Mouse (Mus musculus): ENCODE data around the gene Nostrin. TPM values are rescaled to one million over a fixed set of nuclear protein-coding genes. Genes with fewer than 3 reads are reported as not detected.

Gene Nostrin
- total and polyA plus RNA-seq, 3 experiments = 0.24 to 2.5 (median 0.29) TPM

DNA sequence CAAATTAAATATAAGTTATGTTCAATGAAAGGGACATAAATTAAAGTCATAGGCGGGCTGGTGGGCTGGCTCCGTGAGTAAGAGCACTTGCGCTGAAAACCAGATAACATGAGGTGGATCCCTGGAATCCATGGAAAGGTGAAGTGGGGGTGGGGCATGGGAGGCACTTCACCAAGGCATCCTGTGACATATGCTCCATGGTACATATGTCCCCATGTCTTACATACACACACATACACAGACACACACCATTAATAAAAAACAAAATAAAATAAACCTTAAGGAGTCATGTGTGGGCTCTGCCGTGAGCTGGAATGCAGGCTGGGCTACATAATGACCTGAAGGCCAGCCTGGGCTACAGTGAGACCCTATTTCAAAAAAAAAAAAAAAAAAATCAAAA, 44.1 kb downstream of the Nostrin start:
- DNase-seq (ENCODE audit: extremely low read depth) = no peak
- Histone ChIP-seq H3K36me3 (replicated peaks in 1 of 2; ENCODE audit: control insufficient read depth in 1 of 2, insufficient read depth in 1 of 2, low read length in 1 of 2) (peaks cover 0 to 4% of the 10 kb centered on the region in 2 experiments), H3K9ac (ENCODE audit: insufficient read depth, low read depth) (no peak overlapping the region), H3K4me3 (replicated peaks in 1 of 3; ENCODE audit: low read depth in 2 of 3, low read length in 2 of 3, poor library complexity in 1 of 3) (no peak overlapping the region), H3K27me3 (replicated peaks) (no peaks in the 10 kb centered on the region), H3K9me3 (replicated peaks; ENCODE audit: low read length) (no peaks in the 10 kb centered on the region), H3K27ac (ENCODE audit: insufficient read depth, low read depth) (no peak overlapping the region), H3K4me2 (ENCODE audit: insufficient read depth, low read depth, poor library complexity, severe bottlenecking) (no peak overlapping the region), H3K4me1 (ENCODE audit: control insufficient read depth in 1 of 2, insufficient read depth in 2 of 2) (peaks cover 2 to 8% of the 10 kb centered on the region in 2 experiments; a peak in 3 of 4 replicates), H3K79me2 (replicated peaks; ENCODE audit: control insufficient read depth, extremely low read depth, insufficient read depth, poor library complexity, severe bottlenecking) (no peaks in the 10 kb centered on the region)
- in situ Hi-C loops (cut with MboI; ENCODE audit: low pct_ligation_motif_present, low pct_unique_long_range_greater_than_20kb, low sequenced_read_pairs) = no loop called here
- no peak for TF ChIP-seq CHD1 (IDR thresholded peaks at IDR 0.05; ENCODE audit: low read depth, low read length)
- no peak for TF ChIP-seq EP300 (IDR thresholded peaks at IDR 0.05; ENCODE audit: low read length)
- TF ChIP-seq POLR2AphosphoS2 (IDR thresholded peaks at IDR 0.05; ENCODE audit: low read depth, low read length) = no peak
- TF ChIP-seq IRF4 (IDR thresholded peaks at IDR 0.05; ENCODE audit: low read depth, low read length) = no peak
- no peak for TF ChIP-seq MXI1 (IDR thresholded peaks at IDR 0.05; ENCODE audit: low read depth, low read length)
- TF ChIP-seq PAX5 (IDR thresholded peaks at IDR 0.05; ENCODE audit: low read length) = no peak
- no peak for TF ChIP-seq RAD21 (IDR thresholded peaks at IDR 0.05; ENCODE audit: low read depth, low read length)
- TF ChIP-seq RCOR1 (conservative IDR thresholded peaks at IDR 0.05; ENCODE audit: low read depth, low read length) = no peak
- TF ChIP-seq NRF1 (IDR thresholded peaks at IDR 0.05; ENCODE audit: low read depth, low read length) = no peak
- no peak for TF ChIP-seq ZNF384 (IDR thresholded peaks at IDR 0.05; ENCODE audit: low read depth, low read length)
- TF ChIP-seq ELF1 (IDR thresholded peaks at IDR 0.05; ENCODE audit: low read depth, low read length) = no peak
- no peak for TF ChIP-seq JUN (IDR thresholded peaks at IDR 0.05; ENCODE audit: insufficient read depth, low read depth, low read length)
- TF ChIP-seq UBTF (IDR thresholded peaks at IDR 0.05; ENCODE audit: low read depth, low read length) = no peak
- TF ChIP-seq CHD2 (IDR thresholded peaks at IDR 0.05; ENCODE audit: low read length) = no peak
- no peak for TF ChIP-seq ZC3H11A (IDR thresholded peaks at IDR 0.05; ENCODE audit: low read depth, low read length)
- no peak for TF ChIP-seq TCF12 (IDR thresholded peaks at IDR 0.05; ENCODE audit: low read depth, low read length)
- TF ChIP-seq KAT2A (IDR thresholded peaks at IDR 0.05; ENCODE audit: insufficient replicate concordance, low read length) = no peak
- no peak for TF ChIP-seq BHLHE40 (IDR thresholded peaks at IDR 0.05; ENCODE audit: low read depth, low read length)
- TF ChIP-seq E2F4 (IDR thresholded peaks at IDR 0.05; ENCODE audit: insufficient replicate concordance, low read depth, low read length) = no peak
- no peak for TF ChIP-seq CTCF (conservative IDR thresholded peaks at IDR 0.05 in 1 of 2, IDR thresholded peaks at IDR 0.05 in 1 of 2; ENCODE audit: low read depth in 2 of 2, low read length in 2 of 2)
- dilution Hi-C loops (cut with MboI; ENCODE audit: extremely low pct_ligation_motif_present, extremely low pct_unique_long_range_greater_than_20kb, low sequenced_read_pairs) = no loop called here

DNA sequence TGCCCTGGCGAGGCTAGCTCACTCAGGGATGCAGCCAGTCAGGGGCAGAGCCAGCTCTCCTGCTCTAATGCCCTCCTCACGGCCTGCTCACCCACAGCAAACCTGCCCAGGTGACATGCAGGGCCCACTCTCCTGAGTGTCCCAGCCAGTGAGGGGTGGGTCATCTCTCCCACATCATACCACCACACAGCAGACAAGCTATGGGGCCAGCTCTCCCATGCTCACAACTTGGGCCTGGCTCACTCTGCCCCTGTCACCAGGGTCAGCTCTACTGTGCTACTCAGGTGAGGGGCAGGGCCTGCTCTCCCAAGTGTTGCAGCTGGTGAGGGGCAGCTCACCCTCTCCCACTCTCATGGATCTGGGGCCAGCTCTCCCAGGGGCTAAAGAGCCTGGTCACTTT, 52.4 kb downstream of the Nostrin start:
- H3K4me1 ChIP-seq (ENCODE audit: control insufficient read depth in 1 of 2, insufficient read depth in 2 of 2) = no peaks in the 10 kb centered on the region
- DNase-seq (ENCODE audit: extremely low read depth) = no peak
- dilution Hi-C loops (cut with MboI; ENCODE audit: extremely low pct_ligation_motif_present, extremely low pct_unique_long_range_greater_than_20kb, low sequenced_read_pairs) = no loop called here
- in situ Hi-C loops (cut with MboI; ENCODE audit: low pct_ligation_motif_present, low pct_unique_long_range_greater_than_20kb, low sequenced_read_pairs) = no loop called here
- peaks cover 5 to 42% of the 10 kb centered on the region in 2 experiments for H3K36me3 ChIP-seq (replicated peaks in 1 of 2; ENCODE audit: control insufficient read depth in 1 of 2, insufficient read depth in 1 of 2, low read length in 1 of 2)
- H3K79me2 ChIP-seq (replicated peaks; ENCODE audit: control insufficient read depth, extremely low read depth, insufficient read depth, poor library complexity, severe bottlenecking) = no peaks in the 10 kb centered on the region
- no peak overlapping the region for H3K4me2 ChIP-seq (ENCODE audit: insufficient read depth, low read depth, poor library complexity, severe bottlenecking)
- no peak overlapping the region for H3K9ac ChIP-seq (ENCODE audit: insufficient read depth, low read depth)
- TF ChIP-seq SMC3 (IDR thresholded peaks at IDR 0.05; ENCODE audit: low read depth, low read length) (no peak), POLR2AphosphoS2 (IDR thresholded peaks at IDR 0.05; ENCODE audit: low read depth, low read length) (no peak), USF2 (conservative IDR thresholded peaks at IDR 0.05; ENCODE audit: low read depth, low read length) (no peak), POLR2A (IDR thresholded peaks at IDR 0.05; ENCODE audit: low read depth, low read length) (no peak), HCFC1 (IDR thresholded peaks at IDR 0.05; ENCODE audit: low read depth, low read length) (no peak)
- no peak overlapping the region for H3K4me3 ChIP-seq (replicated peaks in 1 of 3; ENCODE audit: low read depth in 2 of 3, low read length in 2 of 3, poor library complexity in 1 of 3)
- H3K27me3 ChIP-seq (replicated peaks) = no peaks in the 10 kb centered on the region
- no peaks in the 10 kb centered on the region for H3K9me3 ChIP-seq (replicated peaks; ENCODE audit: low read length)
- H3K27ac ChIP-seq (ENCODE audit: insufficient read depth, low read depth) = no peak overlapping the region

Data from CH12.LX (cell line).